Mouse (Mus musculus) cerebellum, adult 11 months (tissue): Measurements from ENCODE around the gene Gp1ba.

Experiments used
- DNase-seq: peaks from one replicate; pipeline ENCODE4 v3.0.0; 2022

Gene Gp1ba

DNA sequence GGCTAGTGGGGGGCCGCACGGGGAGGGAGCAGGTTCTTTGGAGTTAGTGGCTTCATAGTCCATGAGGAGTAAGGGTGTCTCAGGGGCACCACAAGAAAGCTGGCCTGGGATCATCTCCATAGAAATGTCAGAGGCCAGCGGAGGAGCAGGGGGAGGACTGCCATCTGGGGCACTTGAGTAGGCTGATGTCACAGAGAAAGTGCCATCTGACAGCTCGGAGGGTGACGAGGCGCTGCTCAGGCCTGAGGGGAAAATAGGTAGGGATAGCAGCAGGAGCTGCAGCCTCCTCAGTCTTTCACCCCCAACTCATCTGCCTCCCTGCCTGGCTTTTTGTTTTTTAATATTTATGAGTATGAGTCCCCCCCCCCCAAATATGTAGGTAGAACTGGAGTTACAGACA lies 35.1 kb downstream of the Gp1ba start:
- no peak for DNase-seq

DNA sequence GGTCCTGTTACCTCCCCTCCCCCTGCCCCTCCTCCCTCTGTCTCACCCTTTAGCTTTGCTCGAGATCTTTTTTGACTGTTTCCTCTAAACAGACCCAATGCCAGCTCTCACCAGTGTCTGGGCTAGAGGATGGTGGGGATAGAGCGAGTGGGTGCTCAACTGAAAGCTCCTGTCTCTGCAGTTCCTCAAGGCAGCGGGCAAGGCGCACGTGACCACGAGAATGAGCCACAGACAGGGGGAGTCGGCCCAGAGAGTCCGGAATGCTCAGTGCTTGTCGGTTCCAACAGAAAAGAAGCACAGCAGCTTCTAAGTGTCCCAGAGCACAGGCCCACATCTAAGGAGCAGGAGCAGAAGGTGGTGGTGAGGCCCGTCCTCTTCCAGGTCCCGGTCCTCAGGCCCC lies 35.6 kb downstream of the Gp1ba start:
- DNase-seq: no peak

DNA sequence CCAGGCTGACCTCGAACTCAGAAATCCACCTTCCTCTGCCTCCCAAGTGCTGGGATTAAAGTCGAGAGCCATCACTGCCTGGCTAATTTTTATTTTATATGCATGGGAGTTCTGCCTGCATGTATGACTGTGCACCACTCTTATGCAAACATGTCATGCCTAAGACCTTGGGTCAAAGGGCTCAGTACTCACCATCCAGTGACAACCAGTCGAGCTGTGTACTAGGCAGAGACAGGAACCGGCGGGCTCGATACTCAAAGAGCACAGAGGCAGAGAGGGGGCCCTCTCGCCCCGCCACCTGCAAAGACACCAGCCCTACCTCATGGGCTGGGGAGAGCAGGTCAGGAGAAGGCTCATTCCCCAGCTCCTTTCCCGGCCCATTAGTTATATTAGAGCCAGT lies 39.2 kb downstream of the Gp1ba start:
- DNase-seq: no peak

DNA sequence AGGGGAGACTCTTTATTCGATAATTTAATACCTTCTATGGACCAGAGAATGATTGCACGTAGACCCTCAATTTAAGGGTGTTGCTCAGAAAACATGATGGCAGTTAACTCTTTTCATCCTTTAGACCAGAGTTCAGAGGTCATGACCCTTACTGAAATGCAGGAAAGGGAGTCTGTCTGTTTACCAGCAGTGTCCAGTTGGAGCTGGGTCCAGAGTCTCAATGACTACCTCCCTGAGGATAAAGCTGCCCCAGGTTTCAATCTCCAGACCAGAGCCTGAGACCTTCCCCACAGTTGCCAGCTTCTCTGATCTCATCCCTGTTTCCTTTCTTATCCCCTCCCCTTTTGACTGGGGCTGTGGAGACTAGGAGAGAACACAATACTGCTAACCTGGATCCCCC lies 39.7 kb downstream of the Gp1ba start:
- DNase-seq: no peak

DNA sequence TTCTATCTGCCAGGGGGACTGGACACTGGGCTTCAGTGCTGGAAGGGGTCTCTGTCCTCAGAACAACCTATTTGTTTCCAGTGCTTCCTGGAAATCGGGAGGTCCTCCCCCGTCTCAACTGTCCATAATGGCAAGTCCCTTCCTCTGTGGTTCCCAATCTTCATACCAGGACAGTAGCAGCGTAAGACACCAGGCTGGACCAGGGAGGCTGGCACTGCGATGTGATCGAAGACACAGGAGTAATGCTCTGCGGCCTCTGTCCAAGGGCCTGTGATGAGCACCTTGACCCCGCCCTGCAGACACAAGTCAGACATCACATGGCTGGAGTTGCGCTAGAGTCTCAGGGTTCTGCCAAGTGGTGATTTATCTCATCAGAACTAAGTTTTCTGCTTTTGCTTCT lies 40.4 kb downstream of the Gp1ba start:
- no peak for DNase-seq

DNA sequence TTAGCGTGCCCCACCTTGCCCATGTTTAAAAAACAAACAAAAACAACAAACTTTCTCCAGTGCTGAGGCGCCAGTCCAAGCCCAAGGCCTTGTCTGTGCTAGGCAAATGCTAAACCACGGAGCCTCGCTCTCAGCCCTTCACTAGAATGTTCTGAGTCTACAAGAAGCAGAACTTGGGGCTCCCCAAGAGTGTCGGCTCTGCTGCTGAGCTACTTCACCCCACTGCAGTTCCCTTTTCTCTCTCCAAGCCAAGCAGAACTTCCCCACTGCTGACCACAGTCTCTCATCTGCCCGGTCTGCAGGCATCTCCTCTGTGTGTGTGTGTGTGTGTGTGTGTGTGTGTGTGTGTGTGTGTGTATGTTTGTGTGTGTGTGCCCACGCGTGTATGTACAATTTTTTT lies 41.0 kb downstream of the Gp1ba start:
- DNase-seq: no peak

DNA sequence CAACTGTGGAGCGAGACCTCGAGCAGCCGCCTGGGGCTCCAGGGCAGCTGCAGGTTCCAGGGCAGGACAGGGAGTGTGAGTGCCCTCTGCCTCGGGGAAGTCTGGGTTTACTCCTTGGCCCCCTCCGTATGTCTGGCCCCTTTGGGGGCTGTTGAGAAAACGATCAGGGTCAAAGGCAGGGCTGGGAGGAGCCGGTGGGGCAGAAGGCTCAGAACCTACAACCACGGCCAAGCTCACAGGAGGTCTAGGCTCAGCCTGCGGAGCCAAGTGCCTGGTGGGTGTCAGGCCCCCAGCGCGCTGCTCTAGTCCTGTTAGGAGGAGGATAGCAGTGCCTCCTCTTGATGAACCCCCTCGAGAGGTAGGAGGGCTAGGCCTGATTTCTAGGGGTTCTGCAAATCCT lies 42.2 kb downstream of the Gp1ba start:
- no peak for DNase-seq

DNA sequence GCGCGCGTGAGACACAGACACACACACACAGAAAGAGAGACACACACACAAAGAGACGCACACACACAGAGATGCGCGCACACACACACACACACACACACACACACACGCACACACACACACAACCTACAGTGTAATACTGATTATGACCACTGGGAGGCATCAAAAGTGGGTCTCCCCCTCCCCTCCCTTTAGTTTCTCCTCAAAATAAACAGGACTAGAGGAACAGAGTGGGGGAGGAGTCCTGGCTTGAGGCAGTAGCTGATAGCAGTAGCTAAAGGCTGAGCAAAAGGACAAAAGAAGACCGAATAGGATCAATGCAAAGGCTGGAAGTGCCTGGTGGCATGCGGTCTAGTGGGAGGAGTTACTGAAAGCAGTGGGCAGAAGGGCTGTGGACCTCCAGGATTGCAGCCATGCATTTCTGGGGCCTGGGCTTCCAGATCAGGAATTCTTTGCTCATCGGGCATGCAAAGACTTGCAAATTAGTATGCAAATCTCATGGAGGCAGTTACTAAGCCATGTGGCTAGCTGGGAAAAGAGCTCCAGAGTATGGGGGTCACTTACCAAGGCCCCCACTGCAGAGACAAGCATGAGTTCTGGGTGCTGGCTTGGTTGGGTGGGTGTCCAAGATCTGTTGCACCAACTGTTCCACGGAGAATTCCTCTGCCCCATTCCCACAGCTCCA lies 43.1 kb downstream of the Gp1ba start:
- no peak for DNase-seq

DNA sequence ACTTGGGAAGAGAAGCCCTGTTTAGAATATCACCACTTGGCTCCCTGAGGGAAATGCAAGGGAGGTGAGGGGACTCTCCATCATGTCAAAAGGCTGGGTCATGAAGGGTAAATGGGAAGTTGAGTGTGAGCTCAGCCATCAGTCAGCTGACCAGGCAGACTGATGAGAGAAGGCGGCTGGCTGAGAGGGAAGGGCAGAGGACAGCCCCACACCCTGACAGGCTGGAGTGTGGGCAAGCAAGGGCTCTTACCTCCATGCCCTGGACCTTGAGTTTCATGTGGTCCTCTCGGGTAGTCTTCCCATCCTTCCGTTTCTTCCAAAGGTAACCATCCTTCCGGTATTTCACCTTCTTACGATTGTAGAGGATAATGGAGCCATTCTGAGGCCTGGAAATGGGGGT lies 44.7 kb downstream of the Gp1ba start:
- no peak for DNase-seq

DNA sequence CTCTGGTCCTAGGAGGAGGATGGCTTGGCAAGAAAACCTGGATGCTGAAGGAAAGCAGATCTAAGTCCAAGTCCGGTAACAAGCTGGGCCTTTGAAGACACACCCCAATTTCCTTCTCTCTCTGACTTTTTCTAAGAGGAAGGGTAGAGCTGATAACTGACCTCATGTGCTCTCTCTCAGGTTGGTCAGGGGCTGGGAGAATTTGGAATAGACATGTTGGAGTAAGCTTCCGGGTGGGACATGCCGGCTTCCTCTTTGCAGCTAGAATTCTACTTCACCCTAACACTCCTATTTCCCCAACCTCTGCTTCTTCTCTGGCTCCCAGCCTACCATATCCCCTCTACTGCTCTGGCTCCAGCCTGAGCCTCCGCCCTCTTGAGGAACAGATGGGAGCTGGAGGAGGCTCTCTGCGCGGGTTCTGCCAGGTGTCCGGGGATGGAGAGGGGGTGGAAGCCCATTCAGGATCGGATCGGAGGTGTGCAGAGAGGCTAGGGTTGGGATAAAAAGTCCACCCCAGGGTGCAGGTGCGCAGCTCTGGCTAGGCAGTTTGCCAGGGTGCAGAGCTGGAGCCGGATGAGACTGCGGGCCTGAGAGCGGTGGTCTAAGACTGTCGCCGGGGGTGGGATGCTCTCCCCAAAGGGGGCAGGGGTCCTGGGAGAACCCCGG lies 48.1 kb downstream of the Gp1ba start:
- DNase-seq: peak; percentile 69

DNA sequence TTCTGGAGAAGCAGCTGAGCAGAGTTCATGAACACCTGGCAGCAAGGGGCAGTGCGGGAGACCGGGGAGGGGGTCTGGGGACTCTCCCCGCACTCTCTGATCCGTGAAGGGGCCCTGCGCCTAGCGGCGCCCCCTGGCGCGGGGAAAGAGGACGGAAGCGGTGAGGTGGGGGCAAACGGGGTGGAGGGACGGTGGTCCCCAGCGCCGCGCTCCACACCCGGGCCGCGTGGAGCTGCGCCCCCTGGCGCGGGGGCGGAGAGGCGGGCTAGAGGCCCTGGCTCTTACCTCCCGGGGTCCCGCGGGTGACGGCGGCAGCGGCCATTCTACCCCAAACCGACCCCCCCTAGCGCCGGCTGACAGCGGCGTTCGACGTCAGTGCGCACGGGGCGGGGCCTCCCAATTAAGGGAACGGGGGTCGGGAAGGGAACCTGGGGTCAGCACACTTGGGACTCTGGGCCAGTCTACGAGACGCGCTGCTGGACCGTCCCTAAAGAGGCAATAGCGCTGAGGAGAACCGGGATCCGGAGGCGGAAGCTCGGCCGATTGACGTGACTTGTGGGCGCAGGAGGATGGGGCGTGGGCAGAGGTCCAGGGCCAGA lies 48.8 kb downstream of the Gp1ba start, which contains the start of gene Camta2:
Gene Camta2 (minus strand): TSS at position 505 of the 599 bp plus-strand sequence.
- DNase-seq: peak; percentile 86

DNA sequence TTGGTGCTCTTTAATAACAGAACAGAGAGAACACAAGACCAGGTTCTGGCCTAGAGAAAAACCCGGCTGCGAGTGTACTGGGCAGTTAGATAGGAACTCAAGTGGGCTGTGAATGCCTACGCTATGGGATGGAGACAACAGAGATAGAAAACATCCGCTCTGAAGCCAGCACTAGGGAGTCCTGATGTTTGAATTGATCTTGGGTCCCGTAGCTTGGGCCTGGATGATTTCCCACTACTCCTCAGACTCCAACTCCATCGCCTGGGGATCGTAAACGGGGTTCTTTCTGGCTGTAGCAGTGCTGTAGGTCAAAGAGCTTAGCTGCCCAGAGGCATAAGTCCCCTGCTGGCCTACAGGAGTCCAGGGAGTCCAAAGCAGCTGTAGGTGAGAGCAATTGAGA lies 49.5 kb downstream of the Gp1ba start:
- DNase-seq: no peak

DNA sequence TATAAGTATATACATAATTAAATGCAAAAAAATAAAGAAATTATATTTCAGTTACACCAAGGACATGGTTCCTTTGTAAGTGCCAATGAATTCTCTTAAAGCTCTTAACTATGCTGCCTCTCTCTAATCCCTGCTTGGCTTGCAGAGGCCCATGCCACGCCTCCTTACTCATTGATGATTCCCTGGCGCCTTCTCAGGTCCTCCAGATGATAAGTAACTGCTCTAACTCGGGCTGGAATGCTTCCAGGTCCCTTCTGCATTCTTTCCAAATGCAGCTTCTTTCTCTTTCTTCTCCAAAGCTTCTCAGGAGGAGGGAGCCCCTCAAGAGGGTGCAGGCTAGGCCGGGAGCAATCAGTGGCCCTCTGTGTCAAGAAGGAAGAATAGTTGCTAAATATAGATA lies 50.7 kb downstream of the Gp1ba start:
- DNase-seq: no peak
